Mouse (Mus musculus) layer of hippocampus, adult 2 months (tissue): ENCODE data around the gene Ccdc34. TPM values are rescaled to one million over a fixed set of nuclear protein-coding genes. Genes with fewer than 3 reads are reported as not detected.
A peak's percentile ranks its signal among the peaks of the same experiment; 100 is the strongest.

Experiments
- DNase-seq, 2 experiments: peaks; one replicate each; pipeline ENCODE4 v3.0.0; 2022; ENCODE audit warnings: low spot score in 2 of 2
- H3K27ac ChIP-seq: fragments of 200-600 bp; 2 replicates; pipeline ENCODE4 v1.8.1; 2022
- H3K4me3 ChIP-seq: fragments of 200-600 bp; 2 replicates; pipeline ENCODE4 v1.8.1; 2022; ENCODE audit warnings: mild to moderate bottlenecking
- CTCF ChIP-seq: fragments of 200-600 bp; conservative IDR thresholded peaks from 2 replicates; pipeline ENCODE4 v1.8.1; 2022; ENCODE audit warnings: antibody characterized with exemption, mild to moderate bottlenecking, moderate library complexity
- total RNA-seq, 2 experiments: library from RNA; stranded (reverse); gene quantifications; 2 replicates each; pipeline ENCODE4 v1.2.3; 2021

Ccdc34 gene
- total RNA-seq, 2 experiments from 2014 or later = 16.3 to 20.1 TPM

DNA sequence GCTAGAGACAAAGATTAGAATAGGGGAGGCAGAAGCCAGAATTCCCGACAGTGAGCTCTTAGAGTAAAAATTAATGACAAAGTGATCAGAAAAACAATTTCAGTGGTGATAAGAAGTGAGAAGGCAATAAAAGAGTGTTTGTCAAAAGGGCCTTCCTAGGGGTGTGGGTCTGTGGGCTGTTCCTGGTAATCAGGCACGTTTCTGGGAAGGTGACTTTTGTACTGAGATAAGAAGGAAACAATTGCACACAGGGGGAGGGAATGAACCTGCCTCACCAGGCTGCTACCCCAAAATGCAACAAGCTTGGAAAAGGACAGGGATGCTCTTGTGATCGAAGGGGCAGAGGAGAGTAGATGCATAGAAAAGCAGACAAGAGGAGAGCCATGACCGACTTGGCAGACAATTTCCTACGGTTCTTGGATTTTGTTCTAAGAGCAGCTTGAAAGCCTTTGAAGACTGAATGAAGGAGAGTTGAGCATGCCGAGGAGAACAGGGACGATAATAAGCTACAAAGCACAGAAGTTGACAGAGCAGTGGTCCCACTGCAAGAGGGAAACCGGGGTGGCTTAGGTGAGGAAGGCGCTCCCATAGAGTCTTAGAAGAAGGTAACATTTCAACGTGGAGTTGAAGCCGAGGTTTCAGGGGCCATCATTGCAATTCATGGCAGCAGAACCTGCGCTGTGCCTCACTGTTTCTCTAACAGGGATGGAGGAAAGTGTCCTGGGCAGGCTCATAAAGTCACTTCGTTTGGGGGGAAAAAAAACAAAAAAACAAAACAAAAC, 185.3 kb downstream of the Ccdc34 start:
- no peak for TF ChIP-seq CTCF
- no peak for DNase-seq
- no peak overlapping the region for H3K4me3 ChIP-seq
- no peak overlapping the region for H3K27ac ChIP-seq

GRCm38 (mm10) chr2:110204169-110204568, 186.6 kb downstream of the Ccdc34 start:
- TF ChIP-seq CTCF = no peak
- no peak for DNase-seq
- H3K27ac ChIP-seq = no peak overlapping the region
- H3K4me3 ChIP-seq = no peak overlapping the region

- Histone ChIP-seq H3K27ac (peak overlapping the region; percentile 51), H3K4me3 (no peak overlapping the region)
- DNase-seq = peak; percentile 67 to 79
- TF ChIP-seq CTCF = peak; percentile 99
These were observed 187.2 kb downstream of the Ccdc34 start for GRCm38 (mm10) chr2:110204705-110205318.

DNA sequence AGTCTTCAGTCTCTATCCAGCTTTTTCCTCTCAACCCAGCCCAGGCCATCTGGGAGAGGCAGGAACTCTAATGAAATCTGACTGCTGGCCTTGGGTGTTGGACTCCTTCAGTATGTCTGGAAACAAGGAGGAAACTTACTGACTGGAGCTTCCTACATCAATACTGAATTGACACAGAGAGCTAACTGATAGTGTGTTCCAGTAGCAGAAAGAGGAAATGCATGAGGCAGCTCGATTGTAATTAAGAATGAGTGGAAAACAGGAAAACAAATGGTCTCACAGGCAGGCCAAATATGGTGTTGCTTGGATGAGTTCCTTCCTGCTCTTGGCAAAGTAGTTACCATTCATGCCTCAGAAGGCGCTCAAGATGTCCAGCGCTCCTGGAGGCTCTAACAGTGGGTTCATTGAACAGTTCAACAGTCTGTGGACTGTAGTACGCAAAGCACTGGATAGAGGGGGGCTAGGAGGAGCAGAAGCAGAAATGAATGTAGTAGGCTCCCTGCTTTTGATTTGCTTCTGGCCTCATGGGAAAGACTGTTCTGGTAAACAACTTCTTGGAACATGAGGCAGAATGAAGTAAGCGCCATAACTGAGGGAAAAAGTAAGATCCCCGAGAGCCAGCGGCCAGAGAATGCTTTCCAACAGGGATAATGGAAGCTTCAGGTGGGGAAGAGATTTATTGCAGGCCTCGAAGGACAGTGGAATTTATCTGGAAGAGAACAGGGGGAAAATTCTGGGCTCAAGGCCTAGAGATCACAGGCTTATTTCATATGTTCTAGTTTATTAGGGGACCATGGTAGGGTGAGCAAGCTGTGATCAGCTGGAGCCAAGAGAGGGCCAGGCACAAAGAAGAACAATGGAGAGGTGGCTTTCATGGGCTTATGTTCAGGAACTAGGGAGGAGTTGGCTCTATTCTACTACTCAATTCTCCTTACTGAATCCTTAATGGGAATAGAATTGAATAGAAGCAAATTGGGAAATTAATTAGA, 193.2 kb downstream of the Ccdc34 start:
- Histone ChIP-seq H3K27ac (peak overlapping the region; percentile 79), H3K4me3 (no peak overlapping the region)
- TF ChIP-seq CTCF = 0 out of 2 replicates have a peak, but pooled peaks have one; percentile 21
- peak in 1 of 2 experiments; percentile 63 for DNase-seq

DNA sequence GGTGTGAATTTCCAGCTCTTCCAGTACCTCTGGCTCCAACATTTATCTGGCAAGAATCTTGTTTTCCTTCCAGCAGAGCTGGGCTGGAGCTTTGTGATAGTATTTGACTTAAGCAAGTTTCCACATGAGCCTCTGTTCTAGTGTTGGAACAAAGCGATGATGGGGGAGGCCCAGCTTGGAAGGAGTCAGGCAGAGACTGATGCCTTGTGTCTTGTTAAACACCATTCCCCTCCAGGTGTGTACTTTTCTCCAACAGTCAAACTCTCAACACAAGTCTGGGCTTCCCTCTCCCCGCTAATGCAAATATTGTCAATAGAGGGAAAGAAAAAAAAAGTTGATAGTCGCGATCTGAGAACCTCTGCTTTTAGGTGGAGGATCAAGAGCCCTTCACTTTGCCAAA, 196.7 kb downstream of the Ccdc34 start:
- TF ChIP-seq CTCF = no peak
- Histone ChIP-seq H3K27ac (no peak overlapping the region), H3K4me3 (no peak overlapping the region)
- no peak for DNase-seq

- H3K27ac ChIP-seq = no peak overlapping the region
- no peak overlapping the region for H3K4me3 ChIP-seq
- no peak for DNase-seq
- TF ChIP-seq CTCF = no peak
These were observed 197.5 kb downstream of the Ccdc34 start for GRCm38 (mm10) chr2:110214991-110215684.

DNA sequence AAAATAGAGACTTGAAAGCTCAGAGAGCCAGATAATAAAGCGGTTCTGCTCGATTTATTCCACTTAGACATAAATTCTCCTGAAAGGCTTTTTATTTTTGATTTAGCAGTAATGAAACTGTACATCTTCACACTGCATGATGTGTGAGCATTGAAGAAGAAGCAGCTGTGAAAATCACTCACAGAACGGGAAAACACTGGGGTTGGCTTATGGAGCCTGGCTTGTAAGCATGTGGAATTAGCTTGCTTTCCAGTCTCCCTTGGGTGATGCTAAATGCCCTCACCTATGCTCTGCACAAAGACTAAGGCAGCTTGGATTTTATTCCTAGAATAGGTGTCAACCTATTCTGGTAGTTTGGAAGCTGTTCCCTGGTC, 198.1 kb downstream of the Ccdc34 start:
- no peak for TF ChIP-seq CTCF
- no peak overlapping the region for H3K27ac ChIP-seq
- no peak for DNase-seq
- no peak overlapping the region for H3K4me3 ChIP-seq

DNA sequence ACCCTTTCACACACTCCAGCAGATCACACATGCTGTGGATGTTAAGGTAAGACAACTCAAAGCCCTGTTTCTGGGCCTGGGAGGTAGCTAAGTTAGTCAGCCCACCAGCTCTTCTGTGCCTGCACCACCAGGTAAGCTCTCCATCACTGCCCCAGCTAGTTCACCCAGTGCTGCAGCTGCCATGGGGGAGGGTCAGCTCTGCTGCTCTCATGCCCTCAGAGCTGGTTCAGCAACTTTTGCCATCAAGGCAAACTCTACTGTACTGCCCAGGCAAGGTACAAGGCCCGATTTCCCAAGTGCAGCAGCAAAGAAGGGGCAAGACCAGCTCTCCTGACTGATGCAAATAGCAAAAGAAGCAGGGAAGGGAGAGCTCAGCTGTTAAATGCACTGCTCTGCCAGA, 202.9 kb downstream of the Ccdc34 start:
- Histone ChIP-seq H3K4me3 (no peak overlapping the region), H3K27ac (no peak overlapping the region)
- no peak for TF ChIP-seq CTCF
- no peak for DNase-seq

DNA sequence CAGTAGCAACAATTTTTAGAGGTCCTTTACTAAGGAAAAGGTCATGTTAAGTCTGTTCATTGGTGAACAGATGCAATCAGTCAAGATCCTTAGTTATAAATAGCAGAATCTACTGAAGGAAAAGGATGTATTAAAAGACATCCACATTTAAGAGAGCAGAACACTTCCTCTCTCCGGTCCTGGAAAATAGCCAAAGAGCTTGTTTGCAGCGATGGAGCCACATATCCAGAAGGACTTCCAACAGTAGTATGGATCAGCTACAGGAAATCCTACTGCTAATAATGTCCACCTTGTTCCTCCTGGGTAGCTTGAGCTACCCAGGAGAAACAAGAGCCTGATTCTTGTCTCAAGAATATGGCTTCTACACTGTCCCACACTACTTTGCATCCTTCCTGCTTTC, 205.2 kb downstream of the Ccdc34 start:
- TF ChIP-seq CTCF = no peak
- Histone ChIP-seq H3K27ac (no peak overlapping the region), H3K4me3 (no peak overlapping the region)
- DNase-seq = no peak

Other genes starting within 250 kb of the Ccdc34 start
- gene Lin7c, start 127.0 kb upstream of the Ccdc34 start, total RNA-seq = 100 to 1,000 TPM; 124 to 126 TPM
- 10 to 100 TPM; 28.4 to 29.6 TPM for gene Lgr4, start 100.2 kb upstream of the Ccdc34 start, total RNA-seq